Mouse (Mus musculus) liver, adult (tissue): Measurements from ENCODE around the gene Itm2b.

Experiments used
- GATA4 ChIP-seq: IDR thresholded peaks from 2 replicates; pipeline ENCODE4 v1.6.1; 2014; ENCODE audit warnings: mild to moderate bottlenecking, low read length; ENCODE audit not compliant: insufficient replicate concordance

Gene Itm2b

DNA sequence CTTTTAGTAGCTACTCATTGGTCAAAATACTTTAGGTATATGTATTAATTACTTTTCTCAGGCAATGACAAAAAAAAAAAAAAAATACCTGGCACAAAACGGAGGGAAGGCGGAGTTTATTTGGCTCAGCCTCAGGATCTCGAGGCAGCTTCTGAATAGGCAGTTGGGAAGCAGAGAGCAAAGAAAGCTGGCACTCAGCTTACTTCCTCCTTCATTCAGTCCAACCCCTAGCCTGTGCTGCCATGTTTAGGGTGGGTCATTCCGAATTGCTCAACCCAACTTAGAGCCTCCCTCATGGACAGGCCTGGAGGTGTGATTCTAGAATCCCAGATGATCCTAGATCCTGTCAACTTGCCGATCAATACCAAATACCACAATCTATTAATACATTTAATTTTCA, 18.3 kb upstream of the Itm2b start:
- TF ChIP-seq GATA4 = no peak

DNA sequence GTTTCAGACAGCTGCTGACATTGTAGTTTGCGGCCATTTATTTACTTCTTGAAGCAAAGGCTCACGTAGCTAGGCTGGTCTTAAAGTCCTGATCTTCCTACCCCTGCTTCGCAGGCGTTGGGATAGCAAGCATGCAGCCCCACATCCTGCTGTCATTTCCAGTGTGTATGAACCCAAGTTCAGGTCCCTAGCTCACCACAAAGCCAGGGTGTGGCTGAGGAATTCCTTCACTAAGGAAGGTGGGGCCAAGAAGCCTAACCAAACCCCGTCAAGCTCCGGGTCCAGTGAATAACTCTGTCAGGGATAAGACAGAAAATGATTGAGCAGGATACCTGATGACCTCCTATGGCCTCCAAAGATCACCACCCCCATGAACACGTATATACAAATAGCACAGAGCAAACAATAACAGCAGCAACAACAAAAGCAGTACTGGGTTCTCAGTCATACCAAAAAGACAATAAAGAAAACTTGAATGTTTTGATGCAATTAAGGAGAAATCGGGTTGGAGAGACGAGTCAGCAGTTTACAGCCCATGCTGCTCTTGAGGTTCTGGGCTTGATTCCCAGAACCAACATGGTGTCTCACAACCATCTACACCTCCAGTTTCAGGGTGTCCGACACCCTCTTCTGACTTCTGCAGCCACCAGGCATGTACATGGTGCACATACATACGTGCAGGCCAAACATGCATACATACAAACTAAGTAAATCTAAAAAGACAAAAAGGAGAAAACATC, 17.4 kb upstream of the Itm2b start:
- no peak for TF ChIP-seq GATA4

DNA sequence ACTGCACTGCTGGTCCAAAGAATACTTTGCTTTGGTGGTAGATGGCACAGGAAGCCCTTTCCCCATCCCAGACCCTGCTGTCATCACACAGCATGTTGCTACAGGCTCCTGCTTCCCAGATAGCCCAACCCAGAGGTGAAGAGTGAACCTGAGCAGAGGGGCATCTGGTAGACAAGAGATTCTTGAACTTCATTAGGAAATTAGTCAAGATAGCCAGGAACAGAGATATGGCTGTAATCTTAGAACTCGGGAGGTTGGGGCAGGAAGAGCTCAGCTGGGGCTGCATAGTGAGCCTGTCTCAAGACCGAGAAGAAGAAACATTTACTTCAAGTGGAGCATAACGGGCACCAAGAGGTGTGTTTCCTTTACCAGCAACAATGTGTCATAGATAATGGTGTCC, 16.3 kb upstream of the Itm2b start:
- peak; percentile 77; the same call in 1 of the 2 replicates for TF ChIP-seq GATA4

DNA sequence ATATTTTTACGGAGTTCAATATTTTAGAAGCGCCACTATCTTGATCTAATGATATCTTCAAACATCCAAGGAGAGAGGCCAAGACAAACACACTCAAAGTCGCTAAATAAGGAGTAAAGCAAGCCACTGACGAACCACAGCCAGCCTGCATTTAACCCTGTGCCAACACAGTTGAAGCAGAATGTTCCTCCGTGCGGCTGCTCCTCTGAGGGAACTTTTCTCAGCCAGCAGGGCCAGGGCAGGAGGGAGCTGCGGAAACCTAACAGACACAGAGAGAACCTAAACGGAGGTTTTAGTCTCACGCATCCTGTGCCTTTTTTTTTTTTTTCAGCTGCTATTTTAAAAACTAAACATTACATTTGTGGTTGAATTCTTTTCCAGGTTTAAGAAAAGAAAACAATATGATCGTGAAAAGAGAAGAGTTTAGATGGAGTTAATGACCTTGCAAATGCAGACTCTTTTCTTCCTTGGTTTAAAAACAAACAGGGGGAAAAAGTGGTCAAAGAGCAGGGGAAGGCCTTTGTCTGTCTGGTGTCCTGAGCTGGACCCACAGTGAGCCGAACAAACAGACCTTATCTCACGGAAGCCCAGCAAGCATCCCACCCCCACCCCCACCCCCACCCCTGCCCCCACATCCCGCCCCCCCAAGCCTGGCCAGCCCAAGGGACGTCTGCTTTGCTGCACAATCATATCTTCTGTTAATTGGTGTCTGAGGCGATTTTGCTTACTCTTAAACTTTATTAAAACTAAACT, 15.0 kb upstream of the Itm2b start:
- TF ChIP-seq GATA4 = 0 out of 2 replicates have a peak, but pooled peaks have one; percentile 14

DNA sequence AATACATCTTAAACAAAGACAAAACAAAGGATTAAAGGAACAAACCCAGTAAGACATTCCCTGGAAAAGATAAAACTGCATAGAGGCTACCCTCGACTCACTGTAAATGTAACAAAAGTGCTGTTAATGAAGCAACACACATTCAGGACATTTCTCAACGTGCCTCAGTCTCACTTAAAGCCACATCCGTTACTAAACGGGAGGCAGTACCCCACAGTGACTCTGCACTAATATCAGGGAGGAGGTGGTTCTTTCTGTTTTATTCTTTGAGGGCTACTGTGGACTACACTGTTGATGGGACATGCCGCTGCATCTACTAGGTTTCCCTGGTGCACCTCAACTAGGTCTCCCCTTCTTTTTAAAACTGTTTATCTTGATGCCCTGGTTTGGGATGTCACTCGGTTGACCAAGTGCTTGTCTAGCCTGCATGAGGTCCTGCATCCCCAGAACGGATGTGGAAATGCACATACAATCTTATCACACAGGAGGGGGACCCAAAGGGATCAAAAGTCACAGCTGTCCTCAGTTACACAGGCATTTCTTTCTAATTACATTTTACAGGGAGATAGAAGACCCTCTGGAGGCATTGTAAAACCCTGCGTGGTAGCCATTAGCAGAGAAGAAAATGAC, 13.4 kb upstream of the Itm2b start:
- peak; percentile 42; the same call in 1 of the 2 replicates for TF ChIP-seq GATA4

DNA sequence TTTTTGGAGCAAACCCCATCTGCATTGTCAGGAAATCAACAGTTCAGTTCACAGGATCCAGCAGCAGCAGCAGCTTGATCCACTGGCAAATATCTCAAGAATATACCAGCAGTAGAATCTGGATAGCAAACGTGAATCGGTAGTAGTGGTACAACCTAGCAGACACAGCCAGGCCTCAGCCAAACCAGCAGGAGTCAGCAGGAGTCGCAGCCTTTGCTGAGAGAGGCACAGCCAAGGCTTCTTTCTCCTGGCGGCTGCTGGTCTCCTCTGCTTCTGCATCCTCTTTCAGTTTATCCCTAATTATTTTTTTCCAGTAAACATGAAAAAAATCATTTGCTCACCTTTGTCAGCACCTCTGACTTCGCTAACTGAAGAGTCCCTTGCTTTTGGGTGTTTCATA, 10.7 kb upstream of the Itm2b start:
- TF ChIP-seq GATA4 = no peak

DNA sequence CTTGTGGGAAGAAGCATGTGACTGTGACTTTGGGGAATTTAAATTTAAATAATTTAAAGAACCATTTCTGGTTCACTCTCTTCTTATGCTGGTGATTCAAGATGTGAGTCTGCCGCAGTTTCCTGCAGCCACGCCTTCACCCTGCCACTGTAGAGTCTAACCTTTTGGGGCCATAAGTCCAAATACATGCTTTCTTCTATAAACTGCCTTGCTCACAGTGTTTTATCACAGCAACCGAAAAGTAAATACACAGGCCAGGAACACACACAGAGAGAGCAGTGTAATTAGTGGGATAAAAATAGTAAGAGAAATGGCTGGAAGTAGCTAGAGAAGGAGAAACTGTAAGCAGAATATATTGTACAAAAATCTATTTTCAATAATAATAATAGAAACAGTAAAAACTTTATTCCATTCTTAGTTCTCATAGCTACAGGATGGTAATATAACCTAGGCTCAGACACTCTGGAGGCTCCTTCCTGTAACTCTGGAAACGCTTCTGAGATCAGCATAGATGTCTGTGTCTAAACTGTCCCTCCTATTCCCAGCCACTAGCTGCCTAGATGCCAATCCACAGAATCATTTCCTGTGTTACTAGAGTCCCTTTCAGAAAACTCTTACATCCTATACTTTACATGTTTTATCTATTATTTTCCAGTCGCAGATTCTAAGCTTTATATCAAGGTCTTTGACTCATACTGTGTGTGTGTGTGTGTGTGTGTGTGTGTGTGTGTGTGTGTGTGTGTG, 9.3 kb upstream of the Itm2b start:
- no peak for TF ChIP-seq GATA4

DNA sequence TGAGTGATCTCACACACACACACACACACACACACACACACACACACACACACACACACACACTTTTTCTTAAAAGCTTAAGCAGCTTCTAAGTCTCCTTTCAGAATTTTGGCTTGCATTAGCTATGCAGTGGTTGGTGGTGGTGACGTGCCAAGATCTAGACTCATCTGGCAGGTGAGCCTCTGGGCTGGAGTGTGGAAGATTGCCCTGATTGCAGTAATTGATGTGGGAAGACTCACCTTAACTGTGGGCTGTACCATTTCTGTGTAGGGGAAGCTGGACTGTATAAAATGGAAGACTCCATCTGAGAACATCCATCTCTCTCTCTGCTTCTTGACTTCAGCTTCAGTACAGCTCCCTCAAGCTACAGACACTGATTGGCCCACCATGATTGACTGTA, 6.4 kb upstream of the Itm2b start:
- TF ChIP-seq GATA4 = no peak

DNA sequence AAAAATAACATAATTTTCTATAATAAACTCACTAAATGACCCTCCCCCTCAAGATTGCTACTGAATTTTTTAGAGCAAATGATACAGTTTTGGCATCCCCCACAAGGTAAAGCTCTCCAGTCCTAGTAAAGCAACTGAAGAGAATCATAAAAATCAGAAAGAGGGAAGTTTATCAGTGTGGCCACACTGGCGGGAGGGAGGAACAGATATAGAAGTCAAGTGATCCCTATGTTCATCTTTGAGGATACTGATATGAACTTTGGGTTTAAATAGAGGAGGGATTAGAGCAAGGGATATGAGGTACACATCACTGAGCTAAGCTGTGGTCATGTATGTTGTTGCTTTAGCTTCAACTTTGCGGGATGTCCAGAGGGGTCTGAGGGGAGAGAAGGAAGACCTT, 5.1 kb upstream of the Itm2b start:
- no peak for TF ChIP-seq GATA4

DNA sequence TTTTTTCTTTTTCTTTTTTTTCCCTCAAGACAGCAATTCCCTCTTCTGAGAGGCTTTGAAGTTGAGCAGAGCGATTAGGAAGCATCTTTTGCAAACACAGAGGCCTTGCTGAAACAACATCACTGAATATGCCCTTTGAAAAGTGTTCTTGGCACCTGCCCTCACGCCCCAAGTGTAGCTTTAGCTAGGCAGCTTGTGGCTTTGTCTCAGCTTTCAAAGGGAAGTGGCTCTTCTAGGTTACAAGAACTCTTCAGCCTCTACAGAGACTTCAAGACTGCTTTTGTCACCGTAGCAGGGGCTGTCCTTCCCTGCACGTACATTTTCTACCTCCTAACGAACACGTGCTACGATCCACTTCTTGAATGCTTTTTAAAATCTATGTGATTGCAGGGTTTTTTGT, 4.0 kb upstream of the Itm2b start:
- TF ChIP-seq GATA4 = no peak

DNA sequence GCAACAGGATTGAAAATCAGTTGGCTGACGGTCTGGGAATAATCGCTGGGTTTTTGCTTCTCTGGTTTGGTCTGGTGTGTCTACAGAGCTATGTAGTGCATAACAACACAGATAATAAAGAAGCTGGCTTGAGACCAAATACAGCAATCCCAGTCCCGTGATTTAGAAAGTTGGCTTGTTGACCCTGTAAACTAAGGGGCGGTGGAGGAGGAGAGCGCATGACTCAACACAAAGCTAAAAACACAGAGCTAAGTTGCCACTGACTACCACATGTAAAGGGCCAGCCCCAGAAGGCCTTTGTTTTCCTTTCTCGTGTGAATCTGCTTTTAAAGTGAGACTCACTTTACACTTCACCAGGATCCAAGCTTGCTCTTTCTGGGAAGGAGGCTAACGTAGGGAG, 3.5 kb upstream of the Itm2b start:
- peak; percentile 32; the same call in 1 of the 2 replicates for TF ChIP-seq GATA4

DNA sequence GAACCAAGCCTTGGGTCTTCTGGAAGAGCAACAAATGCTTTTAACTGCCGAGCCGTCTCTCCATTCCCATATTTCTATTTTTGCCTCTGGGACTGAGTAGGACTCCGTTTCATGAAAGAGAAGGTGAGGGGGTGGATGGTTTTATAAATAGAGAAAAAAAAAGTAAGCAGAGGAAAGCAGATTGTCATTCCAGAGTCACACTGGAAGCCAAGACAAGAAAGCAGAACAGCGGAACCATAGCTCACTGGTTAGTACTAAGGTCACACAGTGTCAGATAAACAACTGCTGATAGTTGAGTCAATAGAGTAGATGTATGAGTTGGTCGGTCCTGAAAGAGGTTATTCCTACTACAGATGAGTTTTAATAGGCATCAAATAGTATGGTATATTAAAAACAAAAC, 1.4 kb upstream of the Itm2b start:
- TF ChIP-seq GATA4 = no peak

DNA sequence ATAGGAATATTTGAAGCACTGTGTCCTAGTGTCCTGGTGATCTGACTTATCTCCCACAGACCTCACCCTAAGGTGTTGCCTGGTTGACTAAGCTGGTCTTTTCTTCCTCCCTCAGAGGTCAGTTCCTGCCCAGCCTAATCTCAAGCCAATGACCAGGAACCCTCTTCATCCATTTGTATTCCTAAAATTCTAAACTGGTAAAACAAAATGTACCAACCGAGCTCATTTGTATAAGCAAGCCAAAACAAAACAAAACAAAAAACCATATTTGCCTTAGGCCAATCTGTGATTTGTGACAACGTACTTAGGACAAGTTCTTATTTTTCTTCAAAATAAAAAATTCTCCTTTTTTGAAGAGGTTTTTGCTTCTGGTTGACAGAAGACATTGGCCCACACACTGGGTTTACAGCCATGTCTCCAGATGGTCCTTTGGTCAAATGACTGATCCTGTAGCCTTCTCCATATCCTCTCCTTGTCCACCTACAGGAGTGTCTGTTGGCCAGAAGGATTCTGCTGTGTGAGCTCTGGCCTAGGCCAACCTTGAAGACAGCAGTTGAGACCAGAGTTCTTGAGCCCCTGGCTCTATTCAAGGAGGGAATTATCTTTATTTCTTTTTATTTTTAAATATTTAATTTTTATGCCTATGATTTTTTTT, 758 bp upstream of the Itm2b start:
- TF ChIP-seq GATA4 = no peak

DNA sequence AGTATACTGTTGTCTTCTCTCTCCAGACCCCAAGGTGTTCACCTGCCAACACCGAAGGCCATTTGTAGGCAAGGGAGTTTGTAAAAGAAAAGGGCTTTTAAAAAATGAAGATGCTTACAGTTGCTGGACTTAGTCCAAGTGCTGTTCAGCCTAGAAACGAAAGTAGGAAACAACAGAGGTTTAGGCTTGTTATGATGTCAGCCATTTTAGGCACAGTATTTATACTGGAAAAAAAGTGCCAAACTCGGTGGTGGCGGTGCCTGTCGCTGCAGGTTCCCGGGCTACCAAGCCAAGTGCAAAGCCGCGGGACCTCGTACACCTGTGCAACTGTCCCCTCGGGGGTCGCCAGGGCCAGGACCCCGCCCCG, 560 bp downstream of the Itm2b start:
- no peak for TF ChIP-seq GATA4

DNA sequence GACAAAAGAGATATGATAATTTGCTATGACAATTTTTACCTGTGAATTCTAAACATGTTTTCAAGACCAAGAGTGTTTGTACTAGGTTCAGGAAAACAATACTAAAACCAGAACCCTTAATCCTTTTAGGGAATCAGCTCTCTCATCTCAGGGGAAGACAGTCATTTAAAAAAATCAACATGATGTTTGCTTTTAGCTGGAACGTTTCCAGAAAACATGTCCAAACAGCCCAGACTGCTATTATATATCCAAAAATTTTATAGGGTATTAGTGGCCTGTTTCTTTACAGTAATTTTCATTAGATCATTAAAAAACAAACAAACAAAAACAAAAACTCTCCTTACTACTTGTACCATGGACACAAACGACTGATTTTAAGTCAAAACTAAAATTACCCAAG, 1.3 kb downstream of the Itm2b start:
- no peak for TF ChIP-seq GATA4
